Mouse (Mus musculus) thymus, adult 2 months (tissue): Measurements from ENCODE around the gene Acot2. TPM values are rescaled to one million over a fixed set of nuclear protein-coding genes. Genes with fewer than 3 reads are reported as not detected.
A peak's percentile ranks its signal among the peaks of the same experiment; 100 is the strongest.
"Not testable (repeated sequence)": the region's sequence is repeated elsewhere in the genome, so short reads cannot be mapped to it uniquely, and the experiment has no call there.

Source experiments
- DNase-seq: peaks from one replicate; pipeline ENCODE4 v3.0.0; 2021
- H3K27ac ChIP-seq: fragments of 200-500 bp; 2 replicates; pipeline ENCODE4 v1.5.1; 2012; ENCODE audit warnings: low read length, control low read depth; ENCODE audit not compliant: control insufficient read depth, insufficient read depth
- H3K27me3 ChIP-seq: fragments of 200-500 bp; 2 replicates; pipeline ENCODE4 v1.6.1; 2012; ENCODE audit warnings: mild to moderate bottlenecking, low read length, moderate library complexity, mixed read lengths; ENCODE audit not compliant: control insufficient read depth, insufficient read depth
- H3K36me3 ChIP-seq: fragments of 200-500 bp; 2 replicates; pipeline ENCODE4 v1.6.1; 2012; ENCODE audit warnings: mild to moderate bottlenecking, low read length, moderate library complexity; ENCODE audit not compliant: control insufficient read depth, insufficient read depth
- H3K4me1 ChIP-seq: fragments of 200-500 bp; replicated peaks from 2 replicates; pipeline ENCODE4 v1.6.1; 2012; ENCODE audit warnings: low read length; ENCODE audit not compliant: control insufficient read depth, insufficient read depth
- H3K4me3 ChIP-seq: fragments of 200-500 bp; 2 replicates; pipeline ENCODE4 v1.5.1; 2012; ENCODE audit warnings: mild to moderate bottlenecking, low read length, control low read depth, moderate library complexity; ENCODE audit not compliant: control insufficient read depth, insufficient read depth
- CTCF ChIP-seq: fragments of 200-500 bp; IDR thresholded peaks from 2 replicates; pipeline ENCODE4 v1.5.1; 2012; ENCODE audit warnings: mild to moderate bottlenecking, control low read depth, low read length, moderate library complexity, borderline replicate concordance; ENCODE audit not compliant: control insufficient read depth, poor library complexity, insufficient read depth; ENCODE audit errors: extremely low read depth
- POLR2A ChIP-seq: fragments of 200-500 bp; IDR thresholded peaks from 2 replicates; pipeline ENCODE4 v1.6.1; 2012; ENCODE audit warnings: mild to moderate bottlenecking, low read length, control low read depth, moderate library complexity; ENCODE audit not compliant: control insufficient read depth, poor library complexity, insufficient read depth; ENCODE audit errors: extremely low read depth
- WGBS: fragments of 180-500 bp; shearing (Covaris S2); methylation state at CpG from one replicate; pipeline ENCODE4 v1.1.7; 2018; 5-methylcytosine and 5-hydroxymethylcytosine counted together
- polyA plus RNA-seq: library from polyadenylated mRNA; depleted of rRNA; stranded (reverse); fragments of >200 nt; gene quantifications from 2 replicates; pipeline ENCODE4 v1.2.3, GENCODE M21; 2012

The Acot2 gene
- polyA plus RNA-seq, 1 experiment: 9.1 TPM

DNA sequence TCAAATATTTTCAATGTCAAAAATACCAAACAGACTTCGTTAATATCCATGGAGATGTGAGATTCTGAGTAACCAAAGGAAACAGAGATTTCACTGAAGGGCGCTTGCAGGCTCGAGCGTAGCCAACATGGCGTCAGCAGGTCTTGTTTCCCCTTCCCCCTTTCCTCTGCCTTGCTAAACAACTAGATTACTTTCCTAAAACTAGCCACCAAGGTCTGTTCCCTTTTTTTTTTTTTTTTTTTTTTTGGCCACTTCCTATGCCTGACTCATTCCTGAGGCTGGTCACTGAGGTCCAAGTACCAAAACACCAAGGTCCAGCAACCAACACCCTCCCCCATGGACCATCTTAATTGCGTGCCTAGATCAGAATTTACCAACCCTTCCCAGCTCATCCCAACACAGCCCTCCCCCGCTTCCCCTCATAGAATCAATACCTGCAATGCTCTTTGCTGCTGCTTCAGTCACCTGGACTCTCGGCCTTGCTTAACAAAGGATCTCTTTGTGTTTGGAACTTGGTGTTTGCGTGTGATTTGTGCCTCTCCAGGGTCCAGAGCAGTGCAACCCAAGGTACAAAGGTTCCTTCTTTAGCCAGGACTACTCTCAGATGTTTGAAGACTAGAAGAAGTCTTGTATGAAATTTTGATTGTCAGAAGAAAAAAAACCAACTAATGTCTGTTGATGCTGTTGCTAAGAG is 35.5 kb downstream of the Acot2 start:
- no peaks in the 10 kb centered on the region for H3K27me3 ChIP-seq
- TF ChIP-seq CTCF (no peak), POLR2A (no peak)
- 96% methylated on average over 9 of the region's 9 CpGs for WGBS
- H3K4me1 ChIP-seq: no peaks in the 10 kb centered on the region; the same call in 1 of the 2 replicates
- H3K4me3 ChIP-seq: no peak overlapping the region
- H3K36me3 ChIP-seq: no peaks in the 10 kb centered on the region
- no peak for DNase-seq
- H3K27ac ChIP-seq: no peak overlapping the region

DNA sequence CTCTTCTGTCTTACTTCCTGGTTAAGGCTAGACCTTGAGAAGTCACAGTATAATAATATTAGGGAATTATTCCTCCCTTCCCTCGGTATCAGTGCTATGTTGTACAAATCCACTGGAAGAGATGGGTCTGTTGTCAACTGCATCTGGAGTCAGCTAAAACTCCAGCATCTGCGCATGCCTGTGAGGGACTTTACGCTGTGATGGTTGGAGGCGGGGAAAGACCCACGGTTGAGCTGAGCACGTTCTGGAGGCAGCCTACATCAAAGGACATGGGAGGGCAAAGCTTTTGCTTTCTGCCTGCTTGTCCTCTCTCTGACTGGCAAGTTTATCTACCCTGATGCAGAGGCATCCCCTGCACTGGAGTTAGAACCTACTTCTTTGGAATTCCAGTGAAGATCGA is 38.2 kb downstream of the Acot2 start:
- WGBS: 87% methylated on average over 7 of the region's 7 CpGs
- H3K27me3 ChIP-seq: no peaks in the 10 kb centered on the region
- no peak for TF ChIP-seq POLR2A
- no peak for TF ChIP-seq CTCF

DNA sequence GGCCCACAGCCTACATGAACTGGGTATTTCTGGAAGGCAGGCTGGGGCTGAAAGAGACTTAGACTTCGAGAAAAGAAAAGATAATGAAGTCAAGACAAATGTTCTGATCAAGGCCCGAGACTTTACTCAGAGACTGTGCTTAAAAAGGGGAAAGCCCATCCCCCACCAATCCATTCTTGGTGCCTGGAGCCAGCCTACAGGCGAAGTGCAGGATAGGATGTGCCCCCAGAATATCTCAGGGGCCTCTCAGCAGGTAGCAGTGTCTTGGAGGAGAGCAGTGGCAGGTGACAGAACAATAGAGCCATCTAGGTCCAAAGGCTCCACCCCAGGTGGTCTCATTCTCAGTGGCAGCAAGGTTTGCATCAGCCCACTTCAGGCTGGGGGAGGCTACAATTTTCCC is 40.7 kb downstream of the Acot2 start:
- DNase-seq: not testable (repeated sequence)
- WGBS: 95% methylated on average over 3 of the region's 3 CpGs

More for the DNA sequence above, 38.2 kb downstream of the Acot2 start:
- Histone ChIP-seq H3K36me3 (no peaks in the 10 kb centered on the region), H3K4me3 (no peak overlapping the region), H3K27ac (no peak overlapping the region), H3K4me1 (no peaks in the 10 kb centered on the region)
- DNase-seq: no peak

DNA sequence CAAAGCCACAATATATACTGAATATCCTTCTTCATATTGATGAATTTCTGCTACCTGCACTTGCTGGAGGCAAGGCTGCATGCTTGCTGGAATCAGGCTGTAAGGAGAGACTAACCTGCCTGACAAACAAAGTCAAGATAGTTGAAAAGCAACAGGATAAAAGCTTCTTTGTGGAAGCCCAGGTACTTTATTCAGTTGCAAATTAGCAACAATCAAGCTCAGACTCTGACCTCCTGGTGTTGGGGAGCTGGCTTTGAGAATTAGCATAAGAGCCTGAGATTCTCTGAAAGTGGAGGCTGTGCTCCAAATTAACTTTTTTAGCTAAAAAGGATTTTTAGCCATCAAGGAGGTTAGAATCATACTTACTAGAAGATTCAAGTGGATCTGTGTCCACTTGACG is 41.4 kb downstream of the Acot2 start:
- H3K4me1 ChIP-seq, H3K27me3 ChIP-seq, H3K36me3 ChIP-seq, DNase-seq, H3K27ac ChIP-seq, H3K4me3 ChIP-seq: not testable (repeated sequence)
- 98% methylated on average over 1 of the region's 1 CpGs for WGBS

More for the DNA sequence above, 40.7 kb downstream of the Acot2 start:
- not testable (repeated sequence) for H3K4me3 ChIP-seq, H3K36me3 ChIP-seq, H3K4me1 ChIP-seq, H3K27ac ChIP-seq, H3K27me3 ChIP-seq

DNA sequence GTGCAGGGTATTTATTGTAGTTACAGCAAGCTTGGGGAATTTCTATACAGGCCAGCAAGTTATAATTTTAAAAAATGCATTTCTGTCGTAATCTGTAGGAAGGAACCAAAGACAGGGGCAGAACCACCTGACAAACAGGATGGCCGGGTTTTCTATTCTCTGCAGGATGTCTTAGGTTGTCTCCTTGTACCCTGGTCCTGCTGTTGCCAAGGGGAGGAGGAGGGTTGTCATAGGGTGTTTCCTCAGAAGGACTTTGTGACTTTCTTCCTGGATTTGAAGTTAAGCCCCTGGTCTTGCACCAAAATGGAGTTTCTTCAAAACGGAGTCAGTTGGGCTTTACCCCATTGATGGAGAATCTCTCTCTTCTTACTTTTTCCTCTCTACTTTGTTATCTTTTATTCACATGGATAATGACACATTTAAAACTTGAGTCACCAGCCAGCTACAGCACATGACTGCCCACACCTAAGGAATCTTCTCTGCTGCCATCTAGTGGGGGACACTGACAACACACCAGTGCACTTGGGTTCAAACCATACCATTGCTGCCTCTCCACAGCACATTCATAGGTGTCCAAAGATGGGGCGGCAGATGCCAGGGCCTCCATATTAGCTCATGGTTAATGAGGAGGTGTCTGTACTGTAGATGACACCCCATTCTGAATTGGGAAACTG is 43.1 kb downstream of the Acot2 start:
- peak; percentile 71 for DNase-seq
- Histone ChIP-seq H3K4me3 (no peak overlapping the region), H3K4me1 (no peaks in the 10 kb centered on the region), H3K27me3 (no peaks in the 10 kb centered on the region), H3K36me3 (no peaks in the 10 kb centered on the region), H3K27ac (no peak overlapping the region)
- TF ChIP-seq POLR2A (no peak), CTCF (no peak)
- 48% methylated on average over 4 of the region's 4 CpGs for WGBS

DNA sequence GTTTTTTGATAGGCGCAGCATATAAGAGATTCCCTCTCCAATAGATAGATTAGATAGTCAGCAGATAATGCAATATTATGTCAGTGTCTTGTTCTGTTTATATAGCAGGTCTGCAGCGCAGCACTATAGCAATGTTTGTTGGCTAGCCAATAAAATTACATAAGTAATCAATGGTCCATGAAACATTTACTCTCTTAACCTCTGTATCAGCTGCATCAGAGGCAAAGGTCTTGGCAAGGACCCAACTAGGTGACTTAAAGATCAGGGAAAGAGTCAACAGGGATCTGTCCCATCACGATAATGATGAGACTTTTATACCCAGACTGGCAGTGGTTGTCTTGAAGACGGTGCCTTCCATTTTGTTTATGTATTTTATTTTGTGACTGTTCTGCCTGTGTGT is 45.2 kb downstream of the Acot2 start:
- Histone ChIP-seq H3K27ac (no peak overlapping the region), H3K36me3 (no peaks in the 10 kb centered on the region), H3K27me3 (no peaks in the 10 kb centered on the region), H3K4me1 (no peaks in the 10 kb centered on the region), H3K4me3 (no peak overlapping the region)
- TF ChIP-seq POLR2A (no peak), CTCF (no peak)
- DNase-seq: no peak
- WGBS: 92% methylated on average over 4 of the region's 4 CpGs

DNA sequence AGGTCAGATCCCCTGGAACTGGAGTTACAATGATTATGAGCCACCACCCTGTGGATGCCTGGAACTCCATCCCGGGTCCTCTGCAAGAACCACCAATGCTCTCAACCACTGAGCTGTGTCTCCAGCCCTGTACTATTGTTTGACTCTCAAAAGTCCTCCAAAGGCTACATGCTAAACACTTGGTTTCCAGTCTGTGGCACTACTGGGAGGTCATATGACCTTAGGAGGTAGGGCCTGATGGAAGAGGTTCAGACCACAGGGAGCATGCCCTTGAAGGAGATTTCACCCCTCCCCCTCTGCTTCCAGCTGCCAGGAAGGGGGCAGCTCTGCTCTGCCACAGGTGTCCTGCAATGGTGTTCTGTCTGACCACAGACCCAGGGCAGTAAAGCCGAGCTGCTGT is 45.6 kb downstream of the Acot2 start:
- H3K36me3 ChIP-seq, H3K27me3 ChIP-seq, H3K4me1 ChIP-seq, DNase-seq, H3K4me3 ChIP-seq, H3K27ac ChIP-seq: not testable (repeated sequence)
- 51% methylated on average over 2 of the region's 2 CpGs for WGBS
